8 mouse cellular contexts compared by ENCODE assay signal in the genomic region with DNA sequence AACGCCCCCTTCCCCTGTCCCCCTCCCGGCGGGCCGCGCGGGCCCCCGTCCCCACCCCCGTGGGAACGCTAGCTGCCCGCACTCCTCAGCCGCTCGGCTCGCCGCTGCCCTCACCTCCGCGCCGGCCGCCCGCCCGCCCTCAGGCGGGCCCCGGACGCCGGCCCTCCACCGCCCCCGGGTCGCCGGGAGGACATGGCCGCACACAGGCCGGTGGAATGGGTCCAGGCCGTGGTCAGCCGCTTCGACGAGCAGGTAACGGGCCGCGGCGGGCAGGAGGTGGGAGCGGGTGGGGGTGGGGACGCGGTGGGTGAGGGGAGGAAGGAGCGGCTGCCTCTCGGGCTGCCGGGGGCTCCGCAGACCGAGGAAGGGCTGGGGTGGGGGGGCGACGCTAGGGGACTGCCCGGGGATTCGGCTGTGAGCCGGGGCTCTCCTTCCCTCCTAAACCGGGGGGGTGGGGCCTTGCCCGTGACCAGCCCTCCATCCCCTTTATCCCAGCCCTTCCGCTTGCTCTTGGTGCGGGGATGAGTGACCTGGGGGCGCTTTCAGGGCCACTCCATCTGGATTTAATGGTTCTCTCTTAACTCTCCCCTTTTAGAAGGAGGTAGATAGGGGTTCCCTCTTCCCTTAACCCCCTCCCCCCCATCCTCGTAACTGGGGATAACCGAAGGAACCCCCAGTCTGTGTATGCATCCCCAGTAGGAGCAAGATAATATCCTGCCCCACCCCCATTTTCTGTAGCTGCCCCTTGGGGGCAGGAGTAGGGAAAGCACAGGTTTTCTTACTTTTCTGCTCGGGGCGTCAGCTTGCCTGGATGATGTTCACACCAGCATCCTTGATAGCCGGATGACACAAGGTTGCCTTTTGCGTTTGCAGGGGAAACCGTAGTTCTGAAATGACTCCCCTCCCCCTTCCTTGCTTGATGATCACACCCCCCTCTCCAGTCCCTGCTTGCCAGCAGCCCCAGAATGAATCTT. TPM values are rescaled to one million over a fixed set of nuclear protein-coding genes. Genes with fewer than 3 reads are reported as not detected.
DNase-seq lines count a peak whose midpoint lies in the region; ATAC-seq and TF ChIP-seq lines count a peak whose summit lies in the region.

No protein-coding gene starts in this region.

- peak overlapping the region; percentile 82 for H3K9ac ChIP-seq in liver, embryonic 11.5 days (ENCODE audit: low read depth, low read length)

- H3K4me2 ChIP-seq in liver, embryonic 11.5 days = peak overlapping the region; percentile 67

- H3K9me3 ChIP-seq in liver, embryonic 11.5 days (ENCODE audit: control insufficient read depth, low read length) = no peaks in the 10 kb centered on the region

- peaks cover 36% of the 10 kb centered on the region for H3K36me3 ChIP-seq in C2C12 (ENCODE audit: control insufficient read depth, insufficient read depth)
- no peaks in the 10 kb centered on the region for H3K36me3 ChIP-seq in kidney, adult 2 months (ENCODE audit: control insufficient read depth, insufficient read depth, low read length)
- no peaks in the 10 kb centered on the region for H3K36me3 ChIP-seq in liver, embryonic 11.5 days (ENCODE audit: control insufficient read depth, insufficient read depth, low read length)

- H3K79me3 ChIP-seq in C2C12 (ENCODE audit: low read depth) = peaks cover 47% of the 10 kb centered on the region

- ATAC-seq in granulocyte monocyte progenitor cell, adult 5-6 weeks (replicated peaks; ENCODE audit: poor library complexity, severe bottlenecking) = peak; percentile 21; the same call in 1 of the 2 replicates
- ATAC-seq in liver, embryonic 11.5 days (replicated peaks; ENCODE audit: low FRiP score) = peak; percentile 70

- H3K27me3 ChIP-seq in C2C12 (ENCODE audit: control insufficient read depth, insufficient read depth, insufficient read length) = no peaks in the 10 kb centered on the region
- H3K27me3 ChIP-seq in kidney, adult 2 months (replicated peaks; ENCODE audit: control insufficient read depth, insufficient read depth, low read length) = no peaks in the 10 kb centered on the region
- H3K27me3 ChIP-seq in liver, embryonic 11.5 days (replicated peaks; ENCODE audit: control insufficient read depth, insufficient read depth, low read length) = no peaks in the 10 kb centered on the region

- H3K4me1 ChIP-seq in kidney, adult 2 months (ENCODE audit: control insufficient read depth, insufficient read depth, low read length) = peaks cover 7% of the 10 kb centered on the region; the same call in 1 of the 2 replicates
- H3K4me1 ChIP-seq in liver, embryonic 11.5 days (replicated peaks; ENCODE audit: control insufficient read depth, insufficient read depth, low read length) = peaks cover 6% of the 10 kb centered on the region; the same call in 1 of the 2 replicates

- peak overlapping the region; percentile 96 for H3ac ChIP-seq in C2C12 (ENCODE audit: control insufficient read depth, insufficient read length, low read depth)

- TF ChIP-seq POLR2A in kidney, adult 2 months (IDR thresholded peaks at IDR 0.05; ENCODE audit: low read depth, low read length) = no peak

- WGBS in kidney, adult 2 months = 2% methylated on average over 50 of the region's 63 CpGs
- WGBS in liver, embryonic 11.5 days = 3% methylated on average over 32 of the region's 63 CpGs

- no peak overlapping the region for H3K27ac ChIP-seq in kidney, adult 2 months (ENCODE audit: insufficient read depth, low read depth, low read length)
- peak overlapping the region; percentile 53 for H3K27ac ChIP-seq in liver, embryonic 11.5 days (ENCODE audit: low read depth, low read length)

- TF ChIP-seq CTCF in C2C12 (IDR thresholded peaks at IDR 0.05; ENCODE audit: control insufficient read depth, insufficient read depth, insufficient read length) = no peak
- no peak for TF ChIP-seq CTCF in kidney, adult 2 months (conservative IDR thresholded peaks at IDR 0.05; ENCODE audit: insufficient read depth, insufficient read length, low read depth, low read length)

- peak; percentile 35 for DNase-seq in T-cell, adult 2 months (ENCODE audit: low spot score)
- DNase-seq in embryo, embryonic 10.5 days (ENCODE audit: low spot score) = peak; percentile 75
- peak; percentile 24 for DNase-seq in kidney, adult 2 months
- DNase-seq in liver, embryonic 11.5 days (ENCODE audit: low spot score) = peak; percentile 57
- peak; percentile 73 for DNase-seq in neural tube, embryonic 10.5 days (ENCODE audit: extremely low spot score, low spot score)
- peak; percentile 45 for DNase-seq in thymus, postnatal 14 days

- peak overlapping the region; percentile 79 for H3K4me3 ChIP-seq in C2C12 (ENCODE audit: insufficient read depth, poor library complexity, severe bottlenecking)
- peak overlapping the region; percentile 95 for H3K4me3 ChIP-seq in kidney, adult 2 months (ENCODE audit: insufficient read depth, low read depth, low read length)
- peak overlapping the region; percentile 95 for H3K4me3 ChIP-seq in liver, embryonic 11.5 days (ENCODE audit: low read depth, low read length)

- peaks cover 55% of the 10 kb centered on the region for H3K79me2 ChIP-seq in C2C12 (ENCODE audit: control insufficient read depth, insufficient read depth)

TF ChIP-seq in C2C12, 6 proteins besides CTCF, POLR2A, EP300 and RAD21:
- TF ChIP-seq MYOG (IDR thresholded peaks at IDR 0.05; ENCODE audit: control insufficient read depth, extremely low read depth, insufficient read length) (no peak), FOSL1 (IDR thresholded peaks at IDR 0.05; ENCODE audit: insufficient read depth, low read length, poor library complexity, severe bottlenecking) (no peak), MYOD1 (IDR thresholded peaks at IDR 0.05; ENCODE audit: control insufficient read depth, insufficient read length, low read depth) (no peak), CEBPB (IDR thresholded peaks at IDR 0.05; ENCODE audit: low read depth) (no peak), MAX (IDR thresholded peaks at IDR 0.05) (no peak), USF1 (IDR thresholded peaks at IDR 0.05; ENCODE audit: low read depth) (no peak)

RNA-seq across cellular contexts. Expression of a gene that starts 0.6 kb away (rescaled TPM):
- 8.0 TPM for polyA plus RNA-seq in C2C12 (2012; fragmentation: generic; extraction: Trizol)
- 26.7 and 28.3 TPM in 2 replicates for total RNA-seq in granulocyte monocyte progenitor cell, adult 5-6 weeks (2014; fragmentation: Nextera tagmentation)
- 9.2 and 11.0 TPM in 2 replicates for total RNA-seq in granulocyte monocyte progenitor cell, adult 5-6 weeks (2017)
- polyA plus RNA-seq in kidney, adult 2 months (2012; rRNA removed) = 10.2 TPM in 2 replicates
- polyA plus RNA-seq in liver, embryonic 11.5 days (2014; fragmentation: Nextera tagmentation; extraction: Ambion mirVana) = 4.9 TPM in 2 replicates

RNA-seq across cellular contexts. Expression of a gene that starts 43.4 kb away (rescaled TPM):
- polyA plus RNA-seq in C2C12 (2012; fragmentation: generic; extraction: Trizol) = not detected
- not detected in 2 replicates for total RNA-seq in granulocyte monocyte progenitor cell, adult 5-6 weeks (2014; fragmentation: Nextera tagmentation)
- total RNA-seq in granulocyte monocyte progenitor cell, adult 5-6 weeks (2017) = not detected in 2 replicates
- not detected in 2 replicates for polyA plus RNA-seq in kidney, adult 2 months (2012; rRNA removed)
- not detected in 2 replicates for polyA plus RNA-seq in liver, embryonic 11.5 days (2014; fragmentation: Nextera tagmentation; extraction: Ambion mirVana)

Comparison
In these comparisons a context has a peak if more than half of its experiments do, and no peak if none do; other contexts are left out.
1. DNase-seq: peak in every context shown above with its lines; median percentile 75 in embryo, embryonic 10.5 days; 73 in neural tube, embryonic 10.5 days; 57 in liver, embryonic 11.5 days; 45 in thymus, postnatal 14 days; 35 in T-cell, adult 2 months; 24 in kidney, adult 2 months.